Comparison of ENCODE assay signal across 10 mouse cellular contexts in genomic region chr14:105016089-105016846, GRCm38 (mm10).
DNase-seq lines count a peak whose midpoint lies in the region; ATAC-seq lines count a peak whose summit lies in the region.
"Had no signal": no experiment of that assay in that cellular context is flagged by ENCODE, and none has a peak within 500 bp of the region (broad histone marks: within the 10 kb centered on the region; RNA-seq: fewer than 3 reads in every experiment).

No protein-coding gene starts in this region.

- no peaks in the 10 kb centered on the region for H3K27me3 ChIP-seq in embryonic facial prominence, embryonic 11.5 days (ENCODE audit: control insufficient read depth, insufficient read depth, low read length)
- H3K27me3 ChIP-seq in hindbrain, embryonic 15.5 days: no peaks in the 10 kb centered on the region
- H3K27me3 ChIP-seq in neural tube, embryonic 14.5 days (ENCODE audit: control insufficient read depth, insufficient read depth, low read length): no peaks in the 10 kb centered on the region
- H3K27me3 ChIP-seq: limb, embryonic 15.5 days had no signal

- no peaks in the 10 kb centered on the region for H3K36me3 ChIP-seq in embryonic facial prominence, embryonic 11.5 days (replicated peaks; ENCODE audit: control insufficient read depth, insufficient read depth, low read depth, low read length)
- no peaks in the 10 kb centered on the region for H3K36me3 ChIP-seq in hindbrain, embryonic 15.5 days
- no peaks in the 10 kb centered on the region for H3K36me3 ChIP-seq in neural tube, embryonic 14.5 days (ENCODE audit: control insufficient read depth, insufficient read depth, low read length)
- H3K36me3 ChIP-seq: limb, embryonic 15.5 days had no signal

- H3K4me2 ChIP-seq in embryonic facial prominence, embryonic 11.5 days (ENCODE audit: low read depth, low read length): no peak overlapping the region
- peak overlapping the region; percentile 49 for H3K4me2 ChIP-seq in hindbrain, embryonic 15.5 days
- peak overlapping the region; percentile 4; the same call in 1 of the 2 replicates for H3K4me2 ChIP-seq in neural tube, embryonic 14.5 days (ENCODE audit: low read depth, low read length)
- H3K4me2 ChIP-seq: limb, embryonic 15.5 days had no signal

- DNase-seq in frontal cortex, postnatal 36 days (ENCODE audit: low spot score in 2 of 2): no peak
- peak; percentile 67 for DNase-seq in embryonic facial prominence, embryonic 11.5 days (ENCODE audit: low spot score)
- no peak for DNase-seq in lung, postnatal 14 days
- no peak for DNase-seq in spleen, adult 18-20 months

- WGBS in embryonic facial prominence, embryonic 11.5 days: 33% methylated on average over 17 of the region's 17 CpGs
- WGBS in hindbrain, embryonic 15.5 days: 15% methylated on average over 17 of the region's 17 CpGs
- 21% methylated on average over 17 of the region's 17 CpGs for WGBS in neural tube, embryonic 14.5 days

- no peaks in the 10 kb centered on the region for H3K9me3 ChIP-seq in embryonic facial prominence, embryonic 11.5 days (replicated peaks; ENCODE audit: control insufficient read depth, low read length)
- H3K9me3 ChIP-seq in hindbrain, embryonic 15.5 days: no peaks in the 10 kb centered on the region
- H3K9me3 ChIP-seq in neural tube, embryonic 14.5 days (ENCODE audit: control insufficient read depth, low read length): no peaks in the 10 kb centered on the region
- H3K9me3 ChIP-seq: limb, embryonic 15.5 days had no signal

- no peak overlapping the region for H3K4me3 ChIP-seq in embryonic facial prominence, embryonic 11.5 days (ENCODE audit: low read depth, low read length)
- H3K4me3 ChIP-seq in hindbrain, embryonic 15.5 days: peak overlapping the region; percentile 20; the same call in 1 of the 2 replicates
- no peak overlapping the region for H3K4me3 ChIP-seq in neural tube, embryonic 14.5 days (ENCODE audit: low read depth, low read length)
- H3K4me3 ChIP-seq: limb, embryonic 15.5 days had no signal

- H3K9ac ChIP-seq in embryonic facial prominence, embryonic 11.5 days (replicated peaks; ENCODE audit: low read length): no peak overlapping the region
- no peak overlapping the region for H3K9ac ChIP-seq in hindbrain, embryonic 15.5 days
- H3K9ac ChIP-seq in neural tube, embryonic 14.5 days (replicated peaks; ENCODE audit: low read depth, low read length): no peak overlapping the region
- H3K9ac ChIP-seq: limb, embryonic 15.5 days had no signal

- 0 out of 2 replicates have a peak, but pooled peaks have one; percentile 52 for ATAC-seq in frontal cortex, adult (ENCODE audit: low TSS enrichment)
- ATAC-seq in embryonic facial prominence, embryonic 11.5 days (replicated peaks; ENCODE audit: insufficient number of reproducible peaks, low FRiP score, low TSS enrichment, low read depth): peak; percentile 74
- peak; percentile 83 for ATAC-seq in hindbrain, embryonic 15.5 days (ENCODE audit: low FRiP score, low read depth)
- peak; percentile 80 for ATAC-seq in neural tube, embryonic 14.5 days (ENCODE audit: low read depth)
- ATAC-seq in megakaryocyte-erythroid progenitor cell, adult 5-6 weeks (replicated peaks; ENCODE audit: low FRiP score, low TSS enrichment, poor library complexity, severe bottlenecking): no peak

- no peaks in the 10 kb centered on the region for H3K4me1 ChIP-seq in embryonic facial prominence, embryonic 11.5 days (ENCODE audit: control insufficient read depth, insufficient read depth, low read length)
- peaks cover 6% of the 10 kb centered on the region for H3K4me1 ChIP-seq in hindbrain, embryonic 15.5 days (replicated peaks)
- H3K4me1 ChIP-seq in neural tube, embryonic 14.5 days (ENCODE audit: control insufficient read depth, insufficient read depth, low read length): no peaks in the 10 kb centered on the region
- H3K4me1 ChIP-seq: limb, embryonic 15.5 days had no signal

- H3K27ac ChIP-seq in embryonic facial prominence, embryonic 11.5 days (replicated peaks; ENCODE audit: low read depth, low read length): no peak overlapping the region
- H3K27ac ChIP-seq in hindbrain, embryonic 15.5 days (replicated peaks): peak overlapping the region; percentile 20; the same call in 1 of the 2 replicates
- no peak overlapping the region for H3K27ac ChIP-seq in neural tube, embryonic 14.5 days (ENCODE audit: low read depth, low read length)
- H3K27ac ChIP-seq: limb, embryonic 15.5 days; stomach, postnatal 0 days had no signal
